Mouse (Mus musculus) hindbrain, embryonic 10.5 days (tissue): Measurements from ENCODE around the gene Irx4. TPM values are rescaled to one million over a fixed set of nuclear protein-coding genes. Genes with fewer than 3 reads are reported as not detected.

Experiments
- DNase-seq: peaks from one replicate; pipeline ENCODE4 v3.0.0-alpha.2; 2017; ENCODE audit warnings: low spot score
- H3K27ac ChIP-seq: fragments of 300-500 bp; sonication (generic); 2 replicates; pipeline ENCODE4 v1.5.1; 2016; ENCODE audit warnings: mild to moderate bottlenecking, moderate library complexity
- H3K27me3 ChIP-seq: fragments of 300-500 bp; sonication (generic); 2 replicates; pipeline ENCODE4 v1.6.1; 2016; ENCODE audit warnings: mild to moderate bottlenecking; ENCODE audit not compliant: poor library complexity, insufficient read depth, severe bottlenecking
- H3K36me3 ChIP-seq: fragments of 300-500 bp; sonication (generic); 2 replicates; pipeline ENCODE4 v1.6.1; 2016; ENCODE audit warnings: mild to moderate bottlenecking, moderate library complexity
- H3K4me1 ChIP-seq: fragments of 300-500 bp; sonication (generic); replicated peaks from 2 replicates; pipeline ENCODE4 v1.6.1; 2016; ENCODE audit warnings: mild to moderate bottlenecking
- H3K4me3 ChIP-seq: fragments of 300-500 bp; sonication (generic); 2 replicates; pipeline ENCODE4 v1.5.1; 2016; ENCODE audit warnings: mild to moderate bottlenecking, moderate library complexity
- H3K9me3 ChIP-seq: fragments of 300-500 bp; sonication (generic); 2 replicates; pipeline ENCODE4 v1.6.1; 2016; ENCODE audit warnings: mild to moderate bottlenecking, moderate library complexity
- WGBS: fragments of 180-500 bp; shearing (Covaris S2); methylation state at CpG from one replicate; pipeline ENCODE4 v1.1.7; 2016; 5-methylcytosine and 5-hydroxymethylcytosine counted together
- polyA plus RNA-seq: library from polyadenylated mRNA; unstranded; fragments of >200 nt; fragmentation: Nextera tagmentation; extraction: Ambion mirVana; gene quantifications from 2 replicates; pipeline ENCODE4 v1.2.1, GENCODE M21; 2016

The Irx4 gene
- polyA plus RNA-seq, 1 experiment from 2014 or later, result 8.0 TPM

DNA sequence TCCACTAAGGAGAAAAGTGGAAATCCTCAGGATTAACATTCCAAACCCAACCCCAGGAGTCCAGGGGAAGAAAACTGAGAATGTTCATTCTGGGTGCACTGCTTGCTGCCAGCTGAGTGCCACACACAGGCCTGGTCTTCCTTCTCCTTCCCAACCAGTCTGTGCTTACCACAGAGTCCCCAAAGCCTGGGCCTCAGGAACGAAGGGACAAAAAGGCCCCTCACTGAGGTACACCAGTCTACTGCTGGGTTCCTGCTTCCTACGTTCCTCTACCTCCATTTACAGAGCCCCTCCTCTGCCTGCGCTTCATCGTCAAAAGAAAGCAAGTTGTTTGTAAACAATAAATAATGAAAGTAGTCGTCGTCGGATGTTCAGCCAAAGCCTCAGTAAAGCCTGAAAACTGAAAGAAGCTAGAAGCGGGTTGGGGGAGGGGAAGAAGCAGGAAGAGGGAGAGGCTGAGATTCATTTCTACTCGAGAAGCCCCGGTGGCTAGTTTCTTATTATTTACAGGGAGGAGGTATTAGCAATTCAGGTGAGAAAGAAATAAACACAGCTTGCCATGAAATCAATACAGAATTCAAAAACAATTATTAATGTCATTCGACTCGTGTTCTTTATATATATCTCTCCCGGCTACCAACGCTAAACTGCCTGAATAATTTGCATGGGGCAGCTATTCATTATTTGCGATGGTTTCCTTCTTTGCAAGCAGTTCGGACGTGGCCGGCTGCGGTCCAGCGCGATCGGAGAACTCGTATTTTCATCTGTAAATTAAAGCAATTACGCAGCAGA is 2.3 kb downstream of the Irx4 start:
- H3K27ac ChIP-seq, result peak overlapping the region; percentile 76
- peak; percentile 35 for DNase-seq
- H3K4me1 ChIP-seq, result peaks cover 67% of the 10 kb centered on the region
- no peaks in the 10 kb centered on the region for H3K9me3 ChIP-seq
- peak overlapping the region; percentile 46 for H3K4me3 ChIP-seq
- H3K36me3 ChIP-seq, result no peaks in the 10 kb centered on the region
- H3K27me3 ChIP-seq, result peaks cover 100% of the 10 kb centered on the region
- 2% methylated on average over 24 of the region's 24 CpGs for WGBS

DNA sequence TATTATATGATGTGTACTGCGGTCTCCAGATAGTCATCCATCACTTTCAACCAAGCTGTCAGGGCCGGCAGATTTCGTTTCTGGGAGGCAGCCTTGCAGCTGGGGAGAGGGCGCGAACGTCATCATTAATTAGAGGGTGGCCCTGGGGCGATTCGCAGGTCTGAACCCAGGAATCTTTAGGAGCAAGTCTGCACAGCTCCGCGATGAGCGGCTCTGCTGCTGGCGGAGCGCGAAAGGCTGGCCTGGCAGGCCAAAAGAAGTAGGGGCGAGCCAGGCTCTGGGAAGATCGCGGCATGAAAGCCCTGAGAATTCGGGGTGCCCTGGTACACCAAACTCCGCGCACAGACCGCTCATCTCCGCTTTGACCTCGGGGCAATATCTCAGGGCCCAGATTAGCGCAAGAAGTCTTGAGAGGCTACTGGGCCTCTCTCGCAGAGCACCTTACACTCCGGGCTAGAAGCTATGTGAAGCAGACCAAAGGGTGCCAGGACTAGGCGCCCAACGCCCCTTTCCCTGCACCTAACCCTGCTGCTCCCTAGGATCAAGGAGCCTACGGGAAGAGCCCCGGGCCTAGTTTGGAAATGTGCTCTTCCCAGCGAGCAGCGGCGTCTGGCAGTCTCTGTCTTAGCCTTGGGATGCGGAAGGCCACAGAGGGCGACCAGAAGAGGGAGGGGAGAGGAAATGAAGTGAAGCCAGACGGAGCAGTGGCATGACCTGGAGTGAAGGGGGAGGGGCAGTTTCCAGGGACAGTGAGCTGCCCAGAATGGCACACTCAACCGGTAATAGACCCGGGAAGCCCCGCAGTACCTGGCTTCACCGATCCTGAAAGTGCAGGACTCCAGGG is 3.1 kb downstream of the Irx4 start:
- peaks cover 73% of the 10 kb centered on the region for H3K4me1 ChIP-seq
- peak; percentile 70 for DNase-seq
- peaks cover 100% of the 10 kb centered on the region for H3K27me3 ChIP-seq
- H3K4me3 ChIP-seq, result peak overlapping the region; percentile 46
- H3K36me3 ChIP-seq, result no peaks in the 10 kb centered on the region
- H3K27ac ChIP-seq, result peak overlapping the region; percentile 76
- no peaks in the 10 kb centered on the region for H3K9me3 ChIP-seq
- under 1% methylated on average over 40 of the region's 40 CpGs for WGBS

DNA sequence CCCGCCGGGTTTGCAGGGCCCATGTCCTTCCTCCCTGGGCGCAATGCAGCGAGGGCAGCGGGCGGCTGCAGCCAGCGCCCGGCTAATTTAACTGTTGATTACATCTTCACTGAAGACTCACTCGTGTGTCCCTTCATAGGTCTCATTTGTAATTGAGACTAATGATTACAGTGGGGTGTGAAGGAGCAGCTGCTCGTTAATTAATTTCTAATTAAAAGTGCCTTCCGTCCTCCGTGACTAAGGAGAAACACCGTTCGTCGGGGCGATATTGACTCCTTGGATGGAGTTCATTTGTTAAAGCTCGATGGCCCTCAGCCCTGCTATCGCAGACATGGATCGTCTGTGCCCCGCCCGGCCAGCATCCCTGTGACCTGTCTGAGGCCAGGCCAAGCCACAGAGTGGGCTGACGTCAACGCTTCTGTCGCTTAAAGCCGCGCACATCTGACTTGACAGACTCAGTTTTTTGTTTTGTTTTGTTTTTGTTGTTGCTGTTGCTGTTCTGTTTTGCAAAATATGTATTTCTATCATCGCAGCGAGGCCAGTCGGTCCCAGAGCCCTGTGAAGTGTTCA is 4.0 kb downstream of the Irx4 start:
- H3K27ac ChIP-seq, result peak overlapping the region; percentile 76
- peaks cover 79% of the 10 kb centered on the region for H3K4me1 ChIP-seq
- WGBS, result 3% methylated on average over 29 of the region's 29 CpGs
- H3K27me3 ChIP-seq, result peaks cover 100% of the 10 kb centered on the region
- no peaks in the 10 kb centered on the region for H3K9me3 ChIP-seq
- DNase-seq, result peak; percentile 49
- H3K4me3 ChIP-seq, result peak overlapping the region; percentile 46
- no peaks in the 10 kb centered on the region for H3K36me3 ChIP-seq

DNA sequence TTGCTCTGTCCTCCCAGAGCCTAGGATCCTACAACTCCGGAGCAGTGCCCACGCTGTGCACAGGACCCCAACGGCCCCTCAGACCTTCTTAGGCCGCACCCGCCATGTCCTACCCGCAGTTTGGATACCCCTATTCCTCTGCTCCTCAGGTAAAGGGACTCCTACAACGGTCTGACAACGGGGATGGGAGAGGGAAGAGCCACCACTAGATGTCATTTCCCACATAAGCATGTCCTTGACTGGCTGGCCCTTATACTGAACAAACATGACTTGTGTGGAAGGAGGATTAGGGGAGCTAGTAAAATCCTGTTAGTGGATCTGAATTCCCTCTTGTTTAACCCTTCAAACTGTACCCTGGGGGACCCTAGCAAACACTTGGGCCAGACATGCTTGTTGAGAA is 4.6 kb downstream of the Irx4 start:
- H3K4me3 ChIP-seq, result no peak overlapping the region
- H3K27ac ChIP-seq, result peak overlapping the region; percentile 46
- H3K9me3 ChIP-seq, result no peaks in the 10 kb centered on the region
- H3K36me3 ChIP-seq, result no peaks in the 10 kb centered on the region
- 14% methylated on average over 8 of the region's 8 CpGs for WGBS
- DNase-seq, result peak; percentile 21
- peaks cover 100% of the 10 kb centered on the region for H3K27me3 ChIP-seq
- peaks cover 74% of the 10 kb centered on the region for H3K4me1 ChIP-seq

DNA sequence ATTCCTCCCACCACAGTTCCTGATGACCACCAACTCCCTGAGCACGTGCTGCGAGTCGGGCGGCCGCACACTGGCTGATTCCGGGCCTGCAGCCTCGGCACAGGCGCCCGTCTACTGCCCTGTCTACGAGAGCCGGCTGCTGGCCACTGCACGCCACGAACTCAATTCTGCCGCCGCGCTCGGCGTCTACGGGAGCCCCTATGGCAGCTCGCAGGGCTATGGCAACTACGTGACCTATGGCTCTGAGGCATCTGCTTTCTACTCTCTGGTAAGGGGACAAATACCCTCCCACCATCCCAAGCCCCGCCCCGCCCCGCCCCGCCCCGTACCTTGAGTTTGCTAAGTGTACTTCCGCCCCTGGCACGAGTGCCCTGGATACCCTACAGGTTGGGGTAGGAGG is 5.2 kb downstream of the Irx4 start:
- peak; percentile 68 for DNase-seq
- peaks cover 100% of the 10 kb centered on the region for H3K27me3 ChIP-seq
- H3K36me3 ChIP-seq, result no peaks in the 10 kb centered on the region
- peaks cover 72% of the 10 kb centered on the region for H3K4me1 ChIP-seq
- no peaks in the 10 kb centered on the region for H3K9me3 ChIP-seq
- WGBS, result 1% methylated on average over 28 of the region's 28 CpGs
- H3K4me3 ChIP-seq, result peak overlapping the region; percentile 42
- peak overlapping the region; percentile 46 for H3K27ac ChIP-seq

DNA sequence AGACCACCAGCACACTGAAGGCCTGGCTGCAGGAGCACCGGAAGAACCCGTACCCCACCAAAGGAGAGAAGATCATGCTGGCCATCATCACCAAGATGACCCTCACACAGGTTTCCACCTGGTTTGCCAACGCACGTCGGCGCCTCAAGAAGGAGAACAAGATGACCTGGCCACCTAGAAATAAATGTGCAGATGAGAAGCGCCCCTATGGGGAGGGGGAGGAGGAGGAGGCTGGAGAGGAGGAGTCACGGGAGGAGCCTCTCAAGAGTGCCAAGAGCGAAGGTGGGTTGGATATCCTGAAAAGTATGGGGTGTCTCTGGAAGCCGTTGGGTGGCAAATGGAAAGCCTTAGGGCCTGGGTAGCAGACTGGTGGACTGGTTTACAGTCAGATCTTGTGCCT is 7.3 kb downstream of the Irx4 start:
- Histone ChIP-seq H3K4me1 (peaks cover 73% of the 10 kb centered on the region), H3K9me3 (no peaks in the 10 kb centered on the region), H3K36me3 (no peaks in the 10 kb centered on the region), H3K27me3 (peaks cover 100% of the 10 kb centered on the region), H3K27ac (no peak overlapping the region), H3K4me3 (no peak overlapping the region)
- WGBS, result 10% methylated on average over 10 of the region's 10 CpGs
- DNase-seq, result no peak

DNA sequence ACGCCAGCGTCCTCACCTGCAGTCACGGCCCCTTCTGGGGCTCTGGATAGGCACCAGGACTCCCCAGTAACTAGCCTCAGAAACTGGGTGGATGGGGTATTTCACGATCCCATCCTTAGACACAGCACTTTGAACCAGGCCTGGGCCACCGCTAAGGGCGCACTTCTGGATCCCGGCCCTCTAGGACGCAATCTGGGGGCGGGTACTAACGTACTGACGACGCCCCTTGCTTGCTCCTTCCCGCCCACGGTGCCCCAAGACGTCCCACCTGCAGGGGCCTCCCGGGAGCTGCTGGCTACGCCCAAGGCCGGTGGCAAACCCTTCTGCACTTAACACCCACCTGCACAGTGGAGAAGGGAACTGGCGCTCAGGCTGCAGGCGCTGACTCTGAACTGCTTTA is 8.4 kb downstream of the Irx4 start:
- peaks cover 73% of the 10 kb centered on the region for H3K4me1 ChIP-seq
- peak; percentile 62 for DNase-seq
- no peak overlapping the region for H3K27ac ChIP-seq
- peaks cover 100% of the 10 kb centered on the region for H3K27me3 ChIP-seq
- H3K9me3 ChIP-seq, result no peaks in the 10 kb centered on the region
- H3K4me3 ChIP-seq, result peak overlapping the region; percentile 21
- WGBS, result 4% methylated on average over 20 of the region's 20 CpGs
- no peaks in the 10 kb centered on the region for H3K36me3 ChIP-seq

DNA sequence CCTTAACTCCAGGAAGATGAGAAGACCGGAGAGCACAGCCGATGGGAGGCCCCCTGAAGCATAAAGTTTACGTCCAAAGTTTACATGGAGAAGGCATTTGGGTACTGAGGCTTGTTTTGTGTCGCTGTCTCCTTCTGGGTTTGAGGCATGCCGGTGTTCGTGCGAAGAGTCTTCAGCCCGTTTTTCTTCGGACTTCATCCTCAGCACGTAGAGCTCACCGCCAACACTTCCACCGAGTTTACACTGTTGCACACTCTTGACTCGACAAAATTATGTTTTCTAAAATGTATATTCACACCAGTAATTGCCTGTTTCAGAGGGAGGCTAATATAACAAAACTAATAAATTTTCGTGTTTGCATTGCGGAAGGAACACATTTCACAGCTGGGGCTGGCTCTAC is 9.0 kb downstream of the Irx4 start:
- peaks cover 68% of the 10 kb centered on the region for H3K4me1 ChIP-seq
- 10% methylated on average over 15 of the region's 15 CpGs for WGBS
- no peak for DNase-seq

DNA sequence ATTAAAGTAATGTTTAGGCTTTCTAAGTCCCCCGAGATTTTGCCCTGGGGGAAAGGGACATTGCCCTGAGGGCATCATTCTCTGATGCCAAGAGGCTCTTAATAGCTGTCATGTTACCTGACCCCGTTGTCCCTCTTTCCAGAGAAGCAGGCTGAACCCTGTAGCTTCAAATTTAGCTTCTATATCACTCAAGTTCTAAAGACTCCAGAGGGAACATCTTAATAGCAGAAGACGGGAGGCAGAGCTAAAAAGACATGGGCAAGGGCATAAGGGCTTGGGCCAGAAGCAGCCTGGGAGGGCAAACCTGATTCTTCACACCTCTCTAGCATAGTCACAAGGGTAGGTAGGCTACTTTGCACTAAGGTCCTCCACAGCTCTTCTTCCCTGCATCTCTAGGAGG is 9.6 kb downstream of the Irx4 start:
- WGBS, result 8% methylated on average over 3 of the region's 3 CpGs
- DNase-seq, result no peak
- Histone ChIP-seq H3K27ac (no peak overlapping the region), H3K9me3 (no peaks in the 10 kb centered on the region), H3K4me3 (no peak overlapping the region), H3K4me1 (peaks cover 64% of the 10 kb centered on the region), H3K27me3 (peaks cover 100% of the 10 kb centered on the region), H3K36me3 (no peaks in the 10 kb centered on the region)

More for the DNA sequence above, 9.0 kb downstream of the Irx4 start:
- Histone ChIP-seq H3K36me3 (no peaks in the 10 kb centered on the region), H3K27me3 (peaks cover 100% of the 10 kb centered on the region), H3K9me3 (no peaks in the 10 kb centered on the region), H3K27ac (no peak overlapping the region), H3K4me3 (no peak overlapping the region)

DNA sequence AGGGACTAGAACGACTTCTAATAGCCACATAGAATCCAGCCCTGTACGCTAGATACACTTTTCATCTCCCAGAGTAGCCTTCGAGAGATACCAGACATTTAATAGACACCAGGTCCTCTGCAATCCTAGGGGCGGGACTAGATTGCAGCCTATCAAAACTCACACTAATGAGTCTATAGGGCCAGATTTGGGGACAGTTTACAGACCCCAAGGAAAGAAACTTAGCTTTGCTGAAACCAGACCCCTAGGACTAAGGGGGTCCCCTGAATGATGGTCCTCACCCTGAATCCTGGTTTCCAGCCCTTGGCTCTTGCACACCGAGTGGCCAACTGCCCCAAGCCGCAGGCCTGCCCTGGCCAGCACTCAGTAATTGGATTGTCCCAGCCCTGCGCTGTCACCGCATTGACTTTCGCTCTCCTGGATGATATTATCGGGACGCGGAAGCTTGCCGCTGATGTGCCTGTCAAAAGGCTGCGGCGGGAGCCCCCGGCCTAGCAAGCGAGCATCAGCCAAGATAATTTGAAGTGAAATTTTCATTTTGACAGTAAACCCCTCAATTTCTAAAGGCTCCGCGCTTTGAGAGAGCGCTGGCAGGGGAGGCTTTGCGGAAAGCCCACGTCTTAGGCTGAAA is 10.3 kb downstream of the Irx4 start:
- no peak overlapping the region for H3K27ac ChIP-seq
- DNase-seq, result peak; percentile 55
- H3K36me3 ChIP-seq, result no peaks in the 10 kb centered on the region
- H3K4me1 ChIP-seq, result peaks cover 57% of the 10 kb centered on the region
- H3K9me3 ChIP-seq, result no peaks in the 10 kb centered on the region
- H3K4me3 ChIP-seq, result peak overlapping the region; percentile 50
- 4% methylated on average over 22 of the region's 22 CpGs for WGBS
- H3K27me3 ChIP-seq, result peaks cover 100% of the 10 kb centered on the region

DNA sequence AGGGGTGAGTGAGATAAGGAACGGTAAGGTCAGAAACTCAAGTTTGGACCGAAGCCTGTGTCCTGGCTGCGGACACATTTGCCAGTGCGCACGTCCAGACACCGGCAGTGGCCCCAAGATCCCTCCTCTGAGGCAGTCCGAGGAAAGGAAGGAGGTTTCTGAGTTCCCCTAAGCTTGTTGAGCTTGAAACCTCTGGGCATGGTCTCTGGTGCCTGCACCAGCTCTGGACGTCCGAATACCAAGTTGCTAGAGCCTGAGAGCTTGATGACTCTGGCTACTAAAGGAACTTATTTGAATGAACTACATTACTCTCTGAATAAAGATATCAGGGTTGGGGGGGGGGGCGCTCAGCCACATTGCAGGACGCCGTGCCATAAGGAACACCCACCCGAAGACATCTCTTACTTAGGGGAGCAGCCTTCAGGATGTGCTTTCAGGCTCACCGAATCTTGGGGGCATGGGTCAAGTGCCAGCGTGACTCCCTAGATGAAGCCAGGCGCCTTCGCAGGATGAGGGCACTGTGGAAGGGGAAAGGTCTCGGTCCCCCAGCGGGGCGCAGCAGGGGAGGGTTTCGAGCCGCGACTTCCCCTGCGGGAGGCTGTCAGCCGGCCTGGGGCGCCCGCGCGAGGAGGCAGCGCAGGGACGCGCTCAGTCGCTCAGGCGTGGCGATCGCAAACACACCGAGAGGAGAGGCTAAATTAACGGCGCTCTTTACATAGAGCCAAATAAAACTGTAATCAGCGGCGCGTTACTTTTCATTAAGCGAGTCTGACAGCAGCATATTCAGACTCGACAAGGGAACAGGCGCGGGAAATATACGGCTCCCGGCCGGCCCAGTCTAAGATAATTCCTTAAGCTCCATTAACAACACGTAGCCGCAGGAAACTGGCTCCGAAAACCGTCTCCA is 11.3 kb downstream of the Irx4 start:
- peak; percentile 58 for DNase-seq
- H3K27me3 ChIP-seq, result peaks cover 100% of the 10 kb centered on the region
- H3K27ac ChIP-seq, result no peak overlapping the region; the same call in 1 of the 2 replicates
- under 1% methylated on average over 53 of the region's 53 CpGs for WGBS
- H3K9me3 ChIP-seq, result no peaks in the 10 kb centered on the region
- H3K36me3 ChIP-seq, result no peaks in the 10 kb centered on the region
- H3K4me1 ChIP-seq, result peaks cover 55% of the 10 kb centered on the region
- H3K4me3 ChIP-seq, result peak overlapping the region; percentile 50
